Mouse (Mus musculus) megakaryocyte, embryonic 14.5 days (primary cell): ENCODE results near the gene Ptprn2.

Experiments used
- FLI1 ChIP-seq: IDR thresholded peaks from 2 replicates; pipeline ENCODE4 v1.6.1; 2012; ENCODE audit warnings: low read length, inconsistent platforms, mixed read lengths
- GATA1 ChIP-seq: IDR thresholded peaks from 3 replicates; pipeline ENCODE4 v1.6.1; 2012; ENCODE audit warnings: mixed read lengths, low read length, inconsistent platforms, borderline replicate concordance

- no peak for TF ChIP-seq GATA1
- TF ChIP-seq FLI1 = no peak
These were observed 776.5 kb downstream of the Ptprn2 start for GRCm38 (mm10) chr12:117262003-117262402.
